Mouse (Mus musculus) heart, postnatal 0 days (tissue): ENCODE data around the gene Mettl6.

ENCODE experiments used
- CTCF ChIP-seq: IDR thresholded peaks from 2 replicates; pipeline ENCODE4 v1.5.1; 2016; ENCODE audit warnings: antibody characterized with exemption, control low read depth, low read depth
- EP300 ChIP-seq: IDR thresholded peaks from 2 replicates; pipeline ENCODE4 v1.6.1; 2016; ENCODE audit warnings: antibody characterized with exemption, low read depth

GRCm38 (mm10) chr14:31448994-31449393, 45.8 kb downstream of the Mettl6 start:
- TF ChIP-seq EP300 (no peak), CTCF (no peak)
